Comparison of ENCODE assay signal across 8 mouse cellular contexts in the genomic region with DNA sequence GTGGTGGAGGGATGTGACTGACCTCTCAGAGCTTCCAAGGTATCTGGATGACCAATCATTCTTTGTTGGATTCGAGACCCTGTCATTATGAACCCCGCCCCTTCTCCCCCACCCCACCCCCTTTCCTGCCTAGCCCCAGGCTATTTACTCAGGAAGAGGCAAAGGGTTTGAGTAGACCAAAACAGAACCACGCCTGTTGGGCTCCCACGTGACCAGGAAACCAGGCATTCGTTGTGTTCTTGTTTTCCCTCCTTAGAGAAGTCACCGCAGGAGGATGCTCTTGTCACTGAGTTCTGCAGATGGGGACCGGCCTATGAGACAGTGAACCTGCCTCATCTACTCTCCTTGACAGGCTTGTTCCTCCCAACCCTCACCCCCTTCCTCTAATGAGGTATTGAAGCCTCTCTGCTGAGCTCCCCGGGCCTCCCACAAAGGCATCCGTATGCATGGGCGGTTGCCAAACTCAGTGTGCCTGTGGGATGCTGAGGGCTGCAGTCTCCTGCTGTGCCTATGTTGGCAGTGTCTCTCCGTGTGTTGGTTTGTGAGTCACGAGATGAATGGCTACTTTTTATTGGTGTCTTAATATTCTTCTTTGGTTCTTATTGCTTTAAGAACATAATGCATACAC. TPM values are rescaled to one million over a fixed set of nuclear protein-coding genes. Genes with fewer than 3 reads are reported as not detected.
DNase-seq lines count a peak whose midpoint lies in the region; ATAC-seq and TF ChIP-seq lines count a peak whose summit lies in the region.

No protein-coding gene starts in this region.

- 5% methylated on average over 12 of the region's 12 CpGs for WGBS in forebrain, postnatal 0 days

- no peak overlapping the region for H3K4me2 ChIP-seq in forebrain, postnatal 0 days (ENCODE audit: low read depth)

- no peaks in the 10 kb centered on the region for H3K9me3 ChIP-seq in forebrain, postnatal 0 days (ENCODE audit: low read length)

- no peak overlapping the region; the same call in 1 of the 2 replicates for H3K4me3 ChIP-seq in forebrain, postnatal 0 days (ENCODE audit: low read depth, low read length)

- TF ChIP-seq CTCF in forebrain, postnatal 0 days (IDR thresholded peaks at IDR 0.05; ENCODE audit: low read depth) = no peak

- H3K4me1 ChIP-seq in forebrain, postnatal 0 days (ENCODE audit: insufficient read depth) = 0 out of 2 replicates have a peak, but pooled peaks cover 4% of the 10 kb centered on the region

- no peaks in the 10 kb centered on the region for H3K36me3 ChIP-seq in forebrain, postnatal 0 days (ENCODE audit: insufficient read depth)

- intact Hi-C loops in heart, postnatal 36 days (cut with DNase I) = loop anchor here (1.0 to 5.0 kb wide), 4 partner anchors 49 to 665 kb away; partner anchors contain the start of gene Shc3

- peak; percentile 35 to 47 for DNase-seq in kidney, postnatal 4 days
- no peak for DNase-seq in kidney, adult 18-20 months
- peak; percentile 73 for DNase-seq in forebrain, postnatal 0 days
- peak; percentile 70 for DNase-seq in left cerebral cortex, adult 11 months (ENCODE audit: low spot score)
- DNase-seq in right cerebral cortex, adult 2 months (ENCODE audit: low spot score in 2 of 2) = peak; percentile 81 to 85
- DNase-seq in thymus, postnatal 0 days (ENCODE audit: low spot score) = no peak
- no peak for DNase-seq in heart, postnatal 36 days
- no peak for DNase-seq in cerebellum, adult 11 months

- H3K27ac ChIP-seq in forebrain, postnatal 0 days (ENCODE audit: low read depth, low read length) = no peak overlapping the region; the same call in 1 of the 2 replicates

- peak; percentile 72 for ATAC-seq in forebrain, postnatal 0 days

- no peak overlapping the region for H3K9ac ChIP-seq in forebrain, postnatal 0 days

- no peaks in the 10 kb centered on the region for H3K27me3 ChIP-seq in forebrain, postnatal 0 days (ENCODE audit: insufficient read depth, low read length)

RNA-seq across cellular contexts. Expression of gene Cks2, which starts 28.5 kb away (rescaled TPM):
- total RNA-seq in forebrain, postnatal 0 days (2014; rRNA removed) = 29.1 and 35.7 TPM in 2 replicates
- polyA plus RNA-seq in forebrain, postnatal 0 days (2015; fragmentation: Nextera tagmentation; extraction: Ambion mirVana) = 35.8 and 45.3 TPM in 2 replicates
- polyA plus RNA-seq in thymus, postnatal 0 days (2015; fragmentation: Nextera tagmentation; extraction: Ambion mirVana) = 376 and 390 TPM in 2 replicates
- total RNA-seq in heart, postnatal 36 days (2021) = 1 to 10 TPM; 1.6 to 1.8 TPM

RNA-seq across cellular contexts. Expression of gene Secisbp2, which starts 35.0 kb away (rescaled TPM):
- total RNA-seq in forebrain, postnatal 0 days (2014; rRNA removed) = 18.1 and 18.7 TPM in 2 replicates
- polyA plus RNA-seq in forebrain, postnatal 0 days (2015; fragmentation: Nextera tagmentation; extraction: Ambion mirVana) = 20.2 and 21.8 TPM in 2 replicates
- polyA plus RNA-seq in thymus, postnatal 0 days (2015; fragmentation: Nextera tagmentation; extraction: Ambion mirVana) = 57.4 and 62.7 TPM in 2 replicates
- total RNA-seq in heart, postnatal 36 days (2021) = 10 to 100 TPM; 12.6 to 14.2 TPM

RNA-seq across cellular contexts. Expression of gene Shc3, which starts 47.3 kb away (rescaled TPM):
- total RNA-seq in forebrain, postnatal 0 days (2014; rRNA removed) = 98.1 and 106 TPM in 2 replicates
- 6.8 and 11.6 TPM in 2 replicates for polyA plus RNA-seq in forebrain, postnatal 0 days (2015; fragmentation: Nextera tagmentation; extraction: Ambion mirVana)
- polyA plus RNA-seq in thymus, postnatal 0 days (2015; fragmentation: Nextera tagmentation; extraction: Ambion mirVana) = 0.52 and 0.59 TPM in 2 replicates
- 1 to 10 TPM; 1.4 to 2.2 TPM for total RNA-seq in heart, postnatal 36 days (2021)

Comparison
In these comparisons a context has a peak if more than half of its experiments do, and no peak if none do; other contexts are left out.
1. DNase-seq: peak in kidney, postnatal 4 days (2 of 2), forebrain, postnatal 0 days (single experiment), left cerebral cortex, adult 11 months (single experiment) and right cerebral cortex, adult 2 months (2 of 2); none in kidney, adult 18-20 months (single experiment), thymus, postnatal 0 days (single experiment), heart, postnatal 36 days (0 of 2) and cerebellum, adult 11 months (single experiment).
2. RNA of gene Cks2, which starts 28.5 kb away (total RNA-seq): 29.1 to 35.7 TPM in forebrain, postnatal 0 days; 1.6 to 1.8 TPM in heart, postnatal 36 days; every median in the first group is over 10 times any median in the second.
3. RNA of gene Shc3, which starts 47.3 kb away (total RNA-seq): 98.1 to 106 TPM in forebrain, postnatal 0 days; 1.4 to 2.2 TPM in heart, postnatal 36 days; every median in the first group is over 10 times any median in the second.